Mouse (Mus musculus): ENCODE data around the gene Brf1. TPM values are rescaled to one million over a fixed set of nuclear protein-coding genes. Genes with fewer than 3 reads are reported as not detected.

Gene Brf1
- total RNA-seq, 2 experiments from 2014 or later = 81.9 to 82.9 TPM

- DNase-seq (ENCODE audit: low spot score in 2 of 2) = no peak
Observed at GRCm38 (mm10) chr12:113018763-113019162, 18.3 kb upstream of the Brf1 start.

GRCm38 (mm10) chr12:113017429-113017984, 17.0 kb upstream of the Brf1 start:
- no peak for DNase-seq (ENCODE audit: low spot score in 2 of 2)

DNA sequence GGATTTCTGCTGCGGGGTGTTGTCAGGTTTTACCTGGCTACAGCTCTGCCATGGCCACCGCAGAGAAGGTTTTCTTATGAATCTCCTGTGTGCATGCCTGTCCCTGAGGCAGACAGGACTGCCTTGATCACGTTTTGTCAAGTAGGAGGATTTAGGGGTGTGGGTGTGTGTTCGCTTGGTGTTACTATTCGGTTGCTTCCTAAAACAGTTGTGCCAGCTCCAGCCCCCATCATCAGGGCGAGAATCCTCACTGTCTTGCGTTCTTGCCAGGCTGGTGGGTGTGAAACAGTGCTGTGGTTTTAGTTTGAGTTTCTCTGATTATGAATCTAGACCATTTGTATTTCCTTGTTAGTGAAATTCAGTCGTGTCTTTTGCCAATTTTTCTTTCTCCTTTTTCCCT, 16.5 kb upstream of the Brf1 start:
- no peak for DNase-seq (ENCODE audit: low spot score in 2 of 2)

DNA sequence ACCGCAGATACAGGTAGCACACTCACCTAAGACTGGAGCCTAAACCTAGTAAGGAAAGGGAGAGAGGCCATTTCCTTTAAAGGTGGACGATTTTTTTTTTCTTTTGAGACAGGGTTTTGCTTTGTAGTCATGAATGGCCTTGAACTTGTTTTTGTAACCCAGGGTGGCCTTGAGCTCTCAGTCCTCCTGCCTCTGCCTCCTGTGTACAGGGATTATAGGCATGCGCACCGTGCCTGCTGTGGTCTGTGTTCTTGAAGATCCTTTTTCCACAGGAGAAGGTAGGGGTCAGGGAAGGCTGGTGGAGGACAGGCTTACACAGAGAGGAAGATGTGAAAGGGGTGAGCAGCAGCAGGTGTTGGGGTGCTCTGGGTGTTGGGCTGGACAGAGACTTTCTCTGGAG, 15.5 kb upstream of the Brf1 start:
- no peak for DNase-seq (ENCODE audit: low spot score in 2 of 2)

DNA sequence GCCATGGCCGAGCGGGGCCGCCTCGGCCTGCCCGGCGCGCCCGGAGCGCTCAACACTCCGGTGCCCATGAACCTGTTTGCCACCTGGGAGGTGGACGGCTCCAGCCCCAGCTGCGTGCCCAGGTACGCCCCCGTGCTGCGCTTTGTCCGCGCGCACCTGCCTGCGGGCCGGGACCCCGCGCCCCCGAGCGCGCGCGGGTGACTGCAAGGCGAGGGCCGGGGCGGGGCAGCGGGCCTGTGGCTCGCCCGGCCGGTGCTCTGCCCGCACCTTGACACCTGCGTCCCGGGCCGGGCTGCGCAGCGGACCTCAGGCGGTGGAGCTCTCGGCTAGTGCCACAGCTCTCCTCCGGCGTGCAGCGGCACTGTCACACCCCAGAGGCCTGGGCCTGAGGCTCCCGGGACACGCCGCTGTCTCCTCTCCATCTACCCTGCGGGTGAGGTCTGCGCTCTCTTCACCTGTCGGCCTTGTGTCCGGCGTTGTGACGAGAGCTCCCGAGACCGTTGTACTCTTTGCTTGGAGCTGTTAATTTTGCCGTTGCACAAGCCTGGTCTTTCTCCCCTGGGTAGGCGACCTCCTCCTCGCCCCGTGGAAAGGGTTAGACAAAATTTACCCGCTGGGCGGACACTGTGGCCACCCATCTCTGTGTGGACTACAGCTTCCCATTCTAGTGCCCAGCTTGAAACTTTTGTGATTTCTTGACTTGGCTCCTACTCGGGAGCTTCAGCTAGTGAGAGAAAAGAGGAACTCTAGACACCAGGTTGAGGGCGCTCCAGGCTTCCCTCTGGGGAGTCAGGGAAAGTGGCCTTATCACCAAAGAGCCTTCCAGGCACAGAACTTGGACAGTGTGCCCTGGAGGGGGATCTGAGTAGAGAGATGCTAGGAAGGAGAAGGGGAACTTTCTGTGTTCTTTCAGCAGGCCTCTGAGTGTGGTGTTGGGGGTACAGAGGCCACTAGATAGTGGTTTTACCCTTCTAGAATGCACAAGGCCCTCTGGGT, 14.4 kb upstream of the Brf1 start:
- DNase-seq (ENCODE audit: low spot score in 2 of 2) = peak; percentile 19 to 21

- DNase-seq (ENCODE audit: low spot score in 2 of 2) = peak; percentile 84 to 89
Observed at GRCm38 (mm10) chr12:113013604-113014558, 13.4 kb upstream of the Brf1 start, which contains the start of gene Pacs2. Gene Pacs2 (plus strand): TSS chr12:113014508.

DNA sequence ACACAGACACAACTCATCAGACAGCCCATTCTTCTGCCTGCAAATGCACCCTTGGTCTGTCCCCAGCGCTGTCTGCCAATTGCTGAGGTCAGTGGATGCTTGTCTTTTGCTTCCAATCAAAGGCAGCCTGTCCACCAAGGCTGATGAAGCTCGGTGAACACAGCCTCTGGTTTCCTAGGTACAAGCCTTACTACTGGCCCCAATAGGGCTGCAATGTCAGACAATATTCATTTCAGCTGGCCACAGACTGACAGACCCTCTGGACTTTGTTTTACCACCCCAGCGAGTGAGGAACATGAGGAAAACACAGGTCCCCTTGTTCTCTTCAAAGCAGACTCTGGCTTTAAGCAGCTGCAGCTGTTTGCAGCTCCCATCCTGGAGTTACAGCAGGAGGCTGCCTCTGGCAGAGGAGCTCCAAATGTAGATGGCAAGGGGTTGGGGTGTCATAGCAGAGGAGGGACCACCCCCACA, 12.6 kb upstream of the Brf1 start:
- DNase-seq (ENCODE audit: low spot score in 2 of 2) = no peak

GRCm38 (mm10) chr12:113012443-113012842, 11.9 kb upstream of the Brf1 start:
- no peak for DNase-seq (ENCODE audit: low spot score in 2 of 2)

GRCm38 (mm10) chr12:113011702-113012360, 11.3 kb upstream of the Brf1 start:
- DNase-seq (ENCODE audit: low spot score in 2 of 2) = no peak

DNA sequence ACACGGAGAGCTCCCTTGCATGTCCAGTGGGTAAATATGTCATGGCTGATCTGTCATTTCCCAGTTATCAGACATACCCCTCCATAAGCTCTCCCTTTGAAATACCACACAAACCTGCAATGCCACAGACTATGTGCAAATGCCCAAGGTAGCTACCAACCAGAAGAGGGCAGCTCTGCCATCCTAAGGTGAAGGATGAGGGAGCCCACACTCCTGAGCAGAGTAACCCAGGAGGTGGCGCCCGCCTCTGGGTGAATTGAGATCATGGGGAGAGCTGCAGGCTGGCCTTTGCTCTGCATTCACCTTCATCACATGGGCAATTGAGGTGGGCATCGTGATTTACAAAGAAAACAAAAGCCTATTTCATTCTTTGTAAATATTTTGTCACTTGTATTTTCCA, 4.5 kb upstream of the Brf1 start:
- DNase-seq (ENCODE audit: low spot score in 2 of 2) = peak in 1 of 2 experiments; percentile 26

- no peak for DNase-seq (ENCODE audit: low spot score in 2 of 2)
Observed at GRCm38 (mm10) chr12:113004011-113004410, 3.5 kb upstream of the Brf1 start.

GRCm38 (mm10) chr12:113002667-113003066, 2.2 kb upstream of the Brf1 start:
- no peak for DNase-seq (ENCODE audit: low spot score in 2 of 2)

GRCm38 (mm10) chr12:113001133-113001474, 600 bp upstream of the Brf1 start:
- DNase-seq (ENCODE audit: low spot score in 2 of 2) = no peak

DNA sequence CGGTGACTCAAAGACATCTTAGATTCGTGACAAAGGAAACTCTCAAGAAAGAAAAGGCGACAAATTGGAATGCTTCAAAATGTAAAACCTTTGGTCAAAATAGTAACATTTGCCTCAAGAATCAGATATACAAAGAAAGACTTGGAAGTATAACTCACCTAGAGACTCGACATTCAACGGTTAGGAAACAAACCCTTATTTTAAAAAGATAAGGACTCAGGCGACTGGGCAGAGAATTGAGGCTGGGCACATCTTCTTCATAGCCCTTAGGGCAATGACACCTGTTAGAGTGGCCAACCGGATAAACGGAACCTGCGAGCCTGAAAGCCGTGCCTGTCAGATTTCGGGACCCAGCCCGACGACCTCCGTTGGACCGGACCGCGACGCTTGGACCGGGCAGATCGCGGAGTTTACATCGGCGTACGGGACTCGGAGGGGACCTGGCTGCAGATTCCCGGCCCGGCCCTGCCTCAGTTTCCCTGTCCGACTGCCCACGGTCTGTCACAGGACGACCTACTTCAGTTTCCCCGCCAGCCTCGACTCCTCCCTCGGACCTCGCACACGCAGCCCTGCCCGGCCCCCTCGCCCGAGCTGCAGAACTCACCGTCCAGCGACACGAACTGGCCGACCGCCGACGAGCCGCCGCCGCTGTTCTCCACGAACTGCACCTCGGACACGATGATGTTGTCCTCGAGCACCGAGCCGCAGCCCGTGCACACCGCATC, 773 bp downstream of the Brf1 start:
- no peak for DNase-seq (ENCODE audit: low spot score in 2 of 2)

- no peak for DNase-seq (ENCODE audit: low spot score in 2 of 2)
Observed at GRCm38 (mm10) chr12:112994153-112994552, 6.4 kb downstream of the Brf1 start.

GRCm38 (mm10) chr12:112991444-112991843, 9.1 kb downstream of the Brf1 start:
- DNase-seq (ENCODE audit: low spot score in 2 of 2) = no peak

DNA sequence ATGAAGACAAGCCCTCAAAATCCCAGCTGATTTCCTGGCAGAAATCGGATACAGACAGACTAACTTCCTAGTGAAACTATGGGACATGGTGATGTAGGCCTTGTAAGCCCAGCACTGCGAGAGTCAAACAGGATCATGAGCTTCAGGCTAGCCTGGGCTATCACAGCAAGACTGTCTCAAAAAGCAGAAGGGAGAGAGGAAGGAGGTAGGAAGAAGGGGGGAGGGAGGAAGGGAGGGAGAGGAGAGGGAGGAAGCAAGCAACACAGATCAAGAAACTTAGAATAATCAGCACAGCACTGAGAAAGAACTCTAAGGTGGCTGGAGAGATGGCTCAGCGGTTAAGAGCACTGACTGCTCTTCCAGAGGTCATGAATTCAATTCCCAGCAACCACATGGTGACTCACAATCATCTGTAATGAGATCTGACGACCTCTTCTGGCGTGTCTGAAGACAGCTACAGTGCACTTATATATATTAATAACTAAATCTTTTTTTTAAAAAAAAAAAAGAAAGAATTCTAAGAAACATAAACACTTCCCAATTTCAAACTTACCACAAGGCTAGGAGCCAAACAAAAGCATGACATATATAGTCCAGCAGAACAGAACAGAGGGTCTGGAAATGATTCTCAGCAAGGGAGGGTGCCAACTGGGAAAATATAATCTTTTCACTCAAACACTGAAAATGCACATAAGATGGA, 9.6 kb downstream of the Brf1 start:
- no peak for DNase-seq (ENCODE audit: low spot score in 2 of 2)

- no peak for DNase-seq (ENCODE audit: low spot score in 2 of 2)
Observed at GRCm38 (mm10) chr12:112987877-112988276, 12.6 kb downstream of the Brf1 start.

- no peak for DNase-seq (ENCODE audit: low spot score in 2 of 2)
Observed at GRCm38 (mm10) chr12:112985346-112985745, 15.2 kb downstream of the Brf1 start.
